Mouse (Mus musculus): ENCODE measurements around the gene Mc3r. TPM values are rescaled to one million over a fixed set of nuclear protein-coding genes. Genes with fewer than 3 reads are reported as not detected.

Gene Mc3r
- polyA plus RNA-seq, 1 experiment from 2014 or later = 0.20 TPM

- Histone ChIP-seq H3K4me2 (ENCODE audit: low read length) (no peak overlapping the region), H3K4me3 (replicated peaks; ENCODE audit: low read length) (no peak overlapping the region), H3K27ac (ENCODE audit: low read length) (no peak overlapping the region), H3K4me1 (replicated peaks; ENCODE audit: control insufficient read depth, insufficient read depth, low read length) (peaks cover 6% of the 10 kb centered on the region; the same call in 1 of the 2 replicates), H3K9me3 (ENCODE audit: control insufficient read depth, low read length) (no peaks in the 10 kb centered on the region), H3K27me3 (replicated peaks; ENCODE audit: control insufficient read depth, insufficient read depth, low read length) (no peaks in the 10 kb centered on the region), H3K36me3 (ENCODE audit: control insufficient read depth, insufficient read depth) (no peaks in the 10 kb centered on the region), H3K9ac (replicated peaks; ENCODE audit: low read depth, low read length) (no peak overlapping the region)
- 65% methylated on average over 5 of the region's 5 CpGs for WGBS
- ATAC-seq = no peak
Measured at GRCm38 (mm10) chr2:172219186-172219585, 29.1 kb upstream of the Mc3r start.

DNA sequence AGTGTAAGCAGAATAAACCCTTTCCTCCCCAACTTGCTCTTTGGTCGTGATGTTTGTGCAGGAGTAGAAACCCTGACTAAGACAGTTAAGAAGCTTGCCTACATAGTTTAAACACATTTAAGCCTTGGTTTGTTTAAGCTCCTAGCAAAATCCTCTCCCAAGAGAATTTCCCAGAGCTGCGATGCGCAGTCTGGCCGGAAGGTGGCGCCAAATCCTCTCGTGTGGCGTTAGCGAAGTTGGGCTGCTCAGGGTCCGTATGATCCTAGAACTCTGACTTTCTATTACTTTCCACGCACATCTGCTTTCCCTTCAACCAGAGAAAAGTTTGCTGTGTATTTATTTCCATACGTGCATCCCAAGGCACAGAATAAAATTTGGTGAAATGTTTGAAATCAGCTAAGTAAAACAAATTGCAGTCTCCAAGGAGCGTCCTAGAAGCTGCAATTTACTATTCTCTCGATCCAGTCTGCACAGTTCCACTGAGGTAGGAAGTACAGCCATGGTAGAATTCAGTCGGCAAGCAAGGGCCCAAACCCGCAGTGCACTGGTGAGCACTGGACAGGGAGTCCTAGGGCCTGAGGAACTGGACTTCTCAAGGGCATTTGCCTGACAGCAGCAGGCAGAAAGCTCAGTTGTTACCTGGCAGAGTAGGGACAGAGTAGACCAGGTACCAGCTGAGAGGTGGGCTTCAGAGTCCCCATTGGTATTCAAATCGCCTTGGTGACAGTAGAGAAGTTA, 26.5 kb upstream of the Mc3r start:
- Histone ChIP-seq H3K9me3 (ENCODE audit: control insufficient read depth, low read length) (no peaks in the 10 kb centered on the region), H3K36me3 (ENCODE audit: control insufficient read depth, insufficient read depth) (no peaks in the 10 kb centered on the region), H3K9ac (replicated peaks; ENCODE audit: low read depth, low read length) (no peak overlapping the region), H3K4me2 (ENCODE audit: low read length) (no peak overlapping the region), H3K4me3 (replicated peaks; ENCODE audit: low read length) (no peak overlapping the region), H3K27me3 (replicated peaks; ENCODE audit: control insufficient read depth, insufficient read depth, low read length) (peaks cover 2% of the 10 kb centered on the region; the same call in 1 of the 2 replicates), H3K27ac (ENCODE audit: low read length) (no peak overlapping the region), H3K4me1 (replicated peaks; ENCODE audit: control insufficient read depth, insufficient read depth, low read length) (peaks cover 4% of the 10 kb centered on the region; the same call in 1 of the 2 replicates)
- WGBS = 4% methylated on average over 16 of the region's 16 CpGs
- ATAC-seq = no peak

- H3K27ac ChIP-seq (ENCODE audit: low read length) = no peak overlapping the region
- no peak overlapping the region for H3K4me3 ChIP-seq (replicated peaks; ENCODE audit: low read length)
- peaks cover 2% of the 10 kb centered on the region; the same call in 1 of the 2 replicates for H3K27me3 ChIP-seq (replicated peaks; ENCODE audit: control insufficient read depth, insufficient read depth, low read length)
- no peak overlapping the region for H3K4me2 ChIP-seq (ENCODE audit: low read length)
- WGBS = 15% methylated on average over 6 of the region's 6 CpGs
- H3K9me3 ChIP-seq (ENCODE audit: control insufficient read depth, low read length) = no peaks in the 10 kb centered on the region
- H3K36me3 ChIP-seq (ENCODE audit: control insufficient read depth, insufficient read depth) = no peaks in the 10 kb centered on the region
- H3K9ac ChIP-seq (replicated peaks; ENCODE audit: low read depth, low read length) = no peak overlapping the region
- peaks cover 6% of the 10 kb centered on the region; the same call in 1 of the 2 replicates for H3K4me1 ChIP-seq (replicated peaks; ENCODE audit: control insufficient read depth, insufficient read depth, low read length)
- ATAC-seq = no peak
Measured at GRCm38 (mm10) chr2:172222394-172222785, 25.9 kb upstream of the Mc3r start.

DNA sequence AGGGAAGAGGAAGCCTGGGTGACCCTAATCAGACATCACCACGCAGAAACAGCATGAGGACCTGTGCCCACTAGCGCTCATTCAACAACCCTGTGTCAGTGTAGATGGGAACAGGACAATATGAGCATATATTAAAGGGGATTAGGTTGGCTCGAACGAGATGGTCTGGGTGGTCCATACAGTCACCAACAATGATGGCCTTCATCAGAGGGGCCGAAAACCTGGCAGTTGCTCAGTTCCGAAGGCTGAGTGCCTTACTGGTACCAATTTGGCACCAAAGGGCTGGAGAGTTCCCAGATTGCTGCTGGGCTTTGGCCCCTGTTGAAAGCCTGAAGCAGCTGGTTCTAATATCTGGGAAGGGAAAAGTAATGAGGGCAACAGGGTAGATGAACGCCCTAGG, 25.4 kb upstream of the Mc3r start:
- no peak overlapping the region for H3K4me3 ChIP-seq (replicated peaks; ENCODE audit: low read length)
- no peaks in the 10 kb centered on the region for H3K36me3 ChIP-seq (ENCODE audit: control insufficient read depth, insufficient read depth)
- H3K27me3 ChIP-seq (replicated peaks; ENCODE audit: control insufficient read depth, insufficient read depth, low read length) = peaks cover 2% of the 10 kb centered on the region; the same call in 1 of the 2 replicates
- 40% methylated on average over 7 of the region's 7 CpGs for WGBS
- H3K27ac ChIP-seq (ENCODE audit: low read length) = no peak overlapping the region
- no peak overlapping the region for H3K9ac ChIP-seq (replicated peaks; ENCODE audit: low read depth, low read length)
- no peak overlapping the region for H3K4me2 ChIP-seq (ENCODE audit: low read length)
- ATAC-seq = peak; percentile 86
- H3K9me3 ChIP-seq (ENCODE audit: control insufficient read depth, low read length) = no peaks in the 10 kb centered on the region
- H3K4me1 ChIP-seq (replicated peaks; ENCODE audit: control insufficient read depth, insufficient read depth, low read length) = peaks cover 6% of the 10 kb centered on the region; the same call in 1 of the 2 replicates

DNA sequence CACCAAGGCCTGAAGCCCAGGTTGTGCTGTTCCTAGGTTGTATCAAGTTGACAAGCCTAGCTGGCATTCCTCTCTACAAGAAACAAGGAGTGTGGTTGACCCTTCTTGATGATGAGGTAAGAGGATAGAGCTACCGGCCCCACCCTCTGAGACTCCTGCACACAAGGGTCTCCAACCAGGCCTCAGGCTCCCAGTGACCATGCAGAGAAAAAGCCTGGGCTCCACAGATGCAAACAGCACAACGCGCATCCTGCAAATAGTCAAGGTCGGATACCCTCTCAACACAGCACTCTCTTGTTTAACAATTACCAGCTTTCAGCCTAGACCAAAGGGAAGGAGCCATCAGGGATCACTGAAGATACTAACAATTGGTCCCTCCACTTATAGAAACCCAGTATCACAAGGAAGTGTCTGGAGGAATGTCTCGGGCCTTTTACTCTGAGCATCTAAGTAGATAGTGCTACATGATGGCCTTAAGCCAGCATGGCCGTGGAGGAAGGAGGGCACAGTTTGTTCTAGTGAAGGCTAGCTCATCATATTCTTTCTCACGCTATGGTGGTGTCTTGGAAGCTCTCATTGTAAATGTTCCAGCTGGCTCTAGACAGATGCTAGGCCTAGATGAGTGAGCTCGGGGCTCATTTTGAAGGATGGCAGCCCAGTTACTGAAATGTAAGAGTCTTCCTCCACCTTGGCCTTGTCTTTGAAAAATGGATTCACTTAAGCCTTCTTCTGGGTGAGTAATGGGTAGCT, 24.7 kb upstream of the Mc3r start:
- Histone ChIP-seq H3K4me1 (replicated peaks; ENCODE audit: control insufficient read depth, insufficient read depth, low read length) (peaks cover 6% of the 10 kb centered on the region; the same call in 1 of the 2 replicates), H3K4me3 (replicated peaks; ENCODE audit: low read length) (no peak overlapping the region), H3K27me3 (replicated peaks; ENCODE audit: control insufficient read depth, insufficient read depth, low read length) (peaks cover 2% of the 10 kb centered on the region; the same call in 1 of the 2 replicates), H3K36me3 (ENCODE audit: control insufficient read depth, insufficient read depth) (no peaks in the 10 kb centered on the region), H3K27ac (ENCODE audit: low read length) (no peak overlapping the region), H3K9ac (replicated peaks; ENCODE audit: low read depth, low read length) (no peak overlapping the region), H3K9me3 (ENCODE audit: control insufficient read depth, low read length) (no peaks in the 10 kb centered on the region), H3K4me2 (ENCODE audit: low read length) (no peak overlapping the region)
- WGBS = 78% methylated on average over 8 of the region's 8 CpGs
- ATAC-seq = 0 out of 2 replicates have a peak, but pooled peaks have one; percentile 11

DNA sequence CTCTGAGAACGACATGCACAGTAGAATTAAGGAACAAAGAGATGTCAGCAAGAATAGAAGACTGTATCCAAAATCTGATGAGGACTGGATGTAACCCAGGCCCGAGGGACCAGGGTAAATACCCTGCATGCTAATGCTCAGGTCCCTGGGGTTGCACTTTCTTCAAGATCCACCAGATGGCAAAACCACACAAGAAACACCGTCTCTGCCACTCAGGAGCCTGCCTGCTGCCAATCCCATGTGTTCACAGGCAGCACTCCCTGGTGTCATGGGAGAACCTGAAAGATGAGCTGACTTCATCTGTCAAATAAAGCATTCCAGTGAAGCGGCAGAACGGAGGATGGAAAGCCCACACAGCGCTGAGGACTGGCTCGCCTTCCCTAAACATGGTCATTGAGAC, 21.3 kb upstream of the Mc3r start:
- H3K27me3 ChIP-seq (replicated peaks; ENCODE audit: control insufficient read depth, insufficient read depth, low read length) = peaks cover 2% of the 10 kb centered on the region; the same call in 1 of the 2 replicates
- no peak overlapping the region for H3K4me2 ChIP-seq (ENCODE audit: low read length)
- 25% methylated on average over 7 of the region's 7 CpGs for WGBS
- H3K9me3 ChIP-seq (ENCODE audit: control insufficient read depth, low read length) = no peaks in the 10 kb centered on the region
- ATAC-seq = peak; percentile 82
- H3K4me1 ChIP-seq (replicated peaks; ENCODE audit: control insufficient read depth, insufficient read depth, low read length) = peaks cover 4% of the 10 kb centered on the region; the same call in 1 of the 2 replicates
- no peak overlapping the region for H3K9ac ChIP-seq (replicated peaks; ENCODE audit: low read depth, low read length)
- no peak overlapping the region for H3K4me3 ChIP-seq (replicated peaks; ENCODE audit: low read length)
- no peak overlapping the region for H3K27ac ChIP-seq (ENCODE audit: low read length)
- H3K36me3 ChIP-seq (ENCODE audit: control insufficient read depth, insufficient read depth) = no peaks in the 10 kb centered on the region

GRCm38 (mm10) chr2:172227808-172228207, 20.5 kb upstream of the Mc3r start:
- peaks cover 2% of the 10 kb centered on the region; the same call in 1 of the 2 replicates for H3K27me3 ChIP-seq (replicated peaks; ENCODE audit: control insufficient read depth, insufficient read depth, low read length)
- WGBS = 92% methylated on average over 3 of the region's 3 CpGs
- no peak overlapping the region for H3K9ac ChIP-seq (replicated peaks; ENCODE audit: low read depth, low read length)
- no peak overlapping the region for H3K4me2 ChIP-seq (ENCODE audit: low read length)
- no peaks in the 10 kb centered on the region for H3K36me3 ChIP-seq (ENCODE audit: control insufficient read depth, insufficient read depth)
- H3K9me3 ChIP-seq (ENCODE audit: control insufficient read depth, low read length) = no peaks in the 10 kb centered on the region
- no peak overlapping the region for H3K4me3 ChIP-seq (replicated peaks; ENCODE audit: low read length)
- H3K4me1 ChIP-seq (replicated peaks; ENCODE audit: control insufficient read depth, insufficient read depth, low read length) = 0 out of 2 replicates have a peak, but pooled peaks cover 2% of the 10 kb centered on the region
- no peak for ATAC-seq
- no peak overlapping the region for H3K27ac ChIP-seq (ENCODE audit: low read length)

GRCm38 (mm10) chr2:172229190-172229589, 19.1 kb upstream of the Mc3r start:
- Histone ChIP-seq H3K4me1 (replicated peaks; ENCODE audit: control insufficient read depth, insufficient read depth, low read length) (0 out of 2 replicates have a peak, but pooled peaks cover 2% of the 10 kb centered on the region), H3K4me2 (ENCODE audit: low read length) (no peak overlapping the region), H3K27ac (ENCODE audit: low read length) (no peak overlapping the region), H3K9me3 (ENCODE audit: control insufficient read depth, low read length) (no peaks in the 10 kb centered on the region), H3K4me3 (replicated peaks; ENCODE audit: low read length) (no peak overlapping the region), H3K27me3 (replicated peaks; ENCODE audit: control insufficient read depth, insufficient read depth, low read length) (peaks cover 2% of the 10 kb centered on the region; the same call in 1 of the 2 replicates), H3K36me3 (ENCODE audit: control insufficient read depth, insufficient read depth) (no peaks in the 10 kb centered on the region), H3K9ac (replicated peaks; ENCODE audit: low read depth, low read length) (no peak overlapping the region)
- 40% methylated on average over 3 of the region's 3 CpGs for WGBS
- ATAC-seq = no peak

DNA sequence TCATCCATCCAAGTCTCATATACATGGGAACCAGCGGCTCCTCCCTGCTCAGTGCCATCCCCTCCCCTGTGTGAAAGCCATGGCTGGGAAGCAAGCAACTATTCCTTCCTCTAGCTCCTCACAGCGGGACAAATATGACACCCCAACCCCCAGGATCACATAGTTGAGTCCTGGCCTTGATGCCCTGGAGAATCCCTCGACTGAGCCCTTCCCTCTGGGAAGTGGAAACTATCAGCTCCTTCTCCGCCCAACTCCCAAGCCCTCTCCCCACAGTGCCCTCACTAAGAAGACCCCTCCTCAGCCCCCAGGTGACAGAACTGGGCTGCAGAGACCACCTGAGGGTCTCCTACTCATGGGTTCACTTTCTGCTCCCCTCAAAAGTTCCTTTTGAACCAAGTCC, 18.2 kb upstream of the Mc3r start:
- WGBS = 84% methylated on average over 4 of the region's 4 CpGs
- no peak for ATAC-seq
- H3K4me3 ChIP-seq (replicated peaks; ENCODE audit: low read length) = no peak overlapping the region
- H3K9me3 ChIP-seq (ENCODE audit: control insufficient read depth, low read length) = no peaks in the 10 kb centered on the region
- H3K9ac ChIP-seq (replicated peaks; ENCODE audit: low read depth, low read length) = no peak overlapping the region
- H3K27ac ChIP-seq (ENCODE audit: low read length) = no peak overlapping the region
- 0 out of 2 replicates have a peak, but pooled peaks cover 2% of the 10 kb centered on the region for H3K4me1 ChIP-seq (replicated peaks; ENCODE audit: control insufficient read depth, insufficient read depth, low read length)
- no peak overlapping the region for H3K4me2 ChIP-seq (ENCODE audit: low read length)
- peaks cover 2% of the 10 kb centered on the region; the same call in 1 of the 2 replicates for H3K27me3 ChIP-seq (replicated peaks; ENCODE audit: control insufficient read depth, insufficient read depth, low read length)
- no peaks in the 10 kb centered on the region for H3K36me3 ChIP-seq (ENCODE audit: control insufficient read depth, insufficient read depth)
